Mouse (Mus musculus) thymus, postnatal 36 days (tissue): Measurements from ENCODE around the gene Brap.
"Not testable (repeated sequence)": the region's sequence is repeated elsewhere in the genome, so short reads cannot be mapped to it uniquely, and the experiment has no call there.

Source experiments
- DNase-seq, 2 experiments: peaks; one replicate each; pipeline ENCODE4 v3.0.0; 2022; ENCODE audit warnings: mixed read lengths in 2 of 2

The Brap gene

DNA sequence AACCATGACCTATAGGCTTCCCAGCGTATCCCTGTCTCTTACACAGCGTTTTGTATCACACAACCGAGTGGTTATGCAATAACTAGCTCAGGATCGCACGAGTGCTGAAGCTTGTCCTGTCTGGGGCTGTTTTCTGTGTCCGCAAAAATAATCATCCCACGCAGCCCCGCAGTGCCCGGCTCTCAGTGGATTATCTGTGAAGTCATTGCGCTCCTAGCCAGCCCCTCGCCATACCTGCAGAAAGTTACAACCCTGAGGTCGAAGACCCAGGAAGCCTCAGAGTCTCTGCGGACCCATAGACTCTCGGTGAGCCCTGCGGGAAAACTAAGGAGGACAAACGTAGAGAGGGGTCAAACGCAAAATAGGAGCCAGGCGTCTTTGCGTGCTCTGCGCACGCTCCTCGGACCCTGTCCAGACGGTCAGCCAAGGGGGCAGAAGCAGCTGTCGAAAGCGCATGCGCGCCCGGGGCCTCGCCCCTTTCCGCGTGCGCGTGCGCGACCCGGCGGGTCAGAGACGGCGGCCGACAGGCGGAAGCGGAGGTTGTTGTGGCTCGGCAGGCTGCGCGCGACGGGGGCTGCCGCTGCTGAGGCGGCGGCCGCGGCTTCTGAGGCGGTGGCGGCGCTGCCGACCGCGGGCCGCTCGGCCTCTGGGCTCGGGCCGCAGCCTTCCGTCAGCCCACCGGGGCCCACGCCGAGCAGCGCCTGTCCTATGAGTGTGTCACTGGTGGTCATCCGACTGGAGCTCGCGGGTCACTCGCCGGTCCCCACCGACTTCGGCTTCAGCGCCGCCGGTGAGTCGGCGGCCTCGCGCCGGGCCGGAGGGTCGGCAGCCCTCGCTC is at the start of gene Brap, which contains the start of gene Acad10:
TSS of gene Brap (plus strand) at position 505 of the 838 bp plus-strand sequence.
TSS of gene Acad10 (minus strand) at position 456 of the 838 bp plus-strand sequence.
- DNase-seq, result peak; percentile 93 to 94

DNA sequence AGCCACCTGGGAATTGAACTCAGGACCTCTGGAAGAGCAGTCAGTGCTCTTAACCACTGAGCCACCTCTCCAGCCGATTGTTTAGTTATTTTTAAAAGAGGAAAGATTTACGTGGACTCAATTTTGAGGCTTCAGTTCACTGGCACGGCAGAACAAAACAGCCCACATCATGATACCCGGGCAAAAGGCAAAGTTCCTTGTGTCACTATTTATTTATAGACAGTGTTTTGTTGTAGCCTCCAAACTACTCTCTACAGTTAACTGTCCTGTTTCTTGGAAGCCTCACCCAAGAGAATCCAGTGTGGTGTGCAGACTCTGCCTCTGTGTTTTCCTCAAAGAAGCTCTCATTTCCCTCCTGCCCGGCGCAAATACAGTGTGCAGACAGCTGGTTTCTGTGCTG is 48.3 kb upstream of the Brap start:
- DNase-seq, result no peak

DNA sequence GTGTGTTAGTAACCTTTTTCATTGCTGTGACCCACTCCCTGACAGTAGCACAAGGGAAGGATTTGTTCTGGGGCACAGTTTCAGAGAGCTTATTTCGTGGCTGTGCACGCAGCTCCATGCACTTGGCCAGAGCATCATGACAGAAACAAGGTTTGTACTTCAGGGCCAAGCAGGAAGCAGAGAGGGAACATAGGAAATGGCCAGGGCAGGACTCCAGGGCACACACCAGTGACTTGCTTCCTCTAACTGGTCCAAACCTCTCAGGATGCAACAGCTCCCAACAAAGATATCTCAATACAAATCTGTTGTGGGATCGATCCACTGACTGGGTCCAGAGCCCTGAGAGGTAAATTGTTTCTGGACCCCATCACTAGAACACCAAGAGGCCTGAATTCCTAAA is 45.4 kb upstream of the Brap start:
- not testable (repeated sequence) for DNase-seq

DNA sequence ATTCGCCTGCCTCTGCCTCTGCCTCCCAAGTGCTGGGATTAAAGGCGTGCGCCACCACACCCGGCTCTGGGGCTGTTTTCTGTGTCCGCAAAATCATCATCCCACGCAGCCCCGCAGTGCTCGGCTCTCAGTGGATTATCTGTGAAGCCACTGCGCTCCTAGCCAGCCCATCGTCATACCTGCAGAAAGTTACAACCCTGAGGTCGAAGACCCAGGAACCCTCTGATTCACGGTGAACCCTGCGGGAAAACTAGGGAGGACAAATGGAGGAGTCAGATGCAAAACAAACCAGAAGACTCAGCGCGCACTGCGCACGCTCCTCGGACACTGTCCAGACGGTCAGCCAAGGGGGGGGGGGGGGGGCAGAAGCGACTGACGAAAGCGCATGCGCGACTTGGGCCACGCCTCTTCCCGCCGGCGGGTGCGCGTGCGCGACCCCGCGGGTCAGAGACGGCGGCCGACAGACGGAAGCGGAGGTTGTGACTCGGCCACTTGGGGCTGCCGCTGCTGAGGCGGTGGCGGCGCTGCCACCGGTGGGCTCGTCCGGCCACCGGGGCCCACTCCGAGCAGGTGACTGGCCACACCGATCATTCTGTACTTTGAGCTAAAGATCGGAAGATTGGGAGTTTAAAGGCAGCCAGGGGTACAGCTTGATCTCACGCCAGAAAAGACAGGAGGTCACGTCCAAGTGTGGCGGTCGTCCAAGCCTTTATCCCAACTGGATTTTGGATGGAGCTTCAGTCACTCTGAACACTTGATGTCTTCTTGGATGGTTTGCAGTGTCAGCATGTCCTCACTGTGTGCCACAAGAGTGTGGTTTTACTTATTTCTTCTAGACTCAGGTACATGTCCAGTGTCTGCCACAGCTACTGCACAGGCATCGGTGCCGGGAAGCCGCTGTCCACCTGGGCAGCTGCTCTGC is 41.5 kb upstream of the Brap start, which contains the start of gene Acad12:
TSS of gene Acad12 (minus strand) at position 347 of the 922 bp plus-strand sequence.
- peak; percentile 77 to 80 for DNase-seq

DNA sequence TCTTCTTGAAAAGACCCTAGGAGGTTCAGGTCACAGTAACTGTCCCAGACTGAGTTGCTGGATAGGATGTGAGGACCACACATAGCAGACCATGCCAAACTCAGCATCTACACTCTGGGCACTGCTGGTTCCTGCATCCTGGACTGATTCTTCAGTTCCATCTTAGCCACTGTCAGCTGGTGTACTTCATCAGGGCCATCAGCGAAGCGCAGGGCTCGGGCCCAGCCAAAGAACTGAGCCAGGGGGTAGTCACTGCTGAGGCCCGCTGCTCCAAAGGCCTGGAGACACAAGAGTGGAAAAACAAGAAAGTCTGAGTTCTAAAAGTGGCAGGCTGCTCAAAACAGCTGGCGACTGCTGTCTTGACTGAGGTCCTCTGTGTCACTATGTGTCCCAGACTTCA is 39.3 kb upstream of the Brap start:
- DNase-seq, result no peak

DNA sequence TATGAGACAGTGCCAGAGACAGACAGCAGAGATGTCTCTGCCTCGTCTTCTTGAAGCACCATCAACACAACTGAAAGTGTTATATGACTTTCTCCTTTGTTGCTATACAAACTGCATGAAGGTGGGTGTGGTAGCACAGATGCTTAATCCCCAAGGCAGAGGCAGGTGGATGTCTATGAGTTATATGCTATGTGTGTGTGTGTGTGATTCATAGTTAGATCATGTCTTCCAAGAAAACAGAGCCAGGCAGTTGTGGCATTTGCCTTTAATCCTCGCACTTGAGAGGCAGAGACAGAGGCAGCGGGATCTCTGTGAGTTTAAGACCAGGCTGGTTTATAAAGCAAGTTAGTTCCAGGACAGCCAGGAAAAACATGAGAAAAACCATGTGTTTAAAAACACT is 37.1 kb upstream of the Brap start:
- DNase-seq, result no peak

DNA sequence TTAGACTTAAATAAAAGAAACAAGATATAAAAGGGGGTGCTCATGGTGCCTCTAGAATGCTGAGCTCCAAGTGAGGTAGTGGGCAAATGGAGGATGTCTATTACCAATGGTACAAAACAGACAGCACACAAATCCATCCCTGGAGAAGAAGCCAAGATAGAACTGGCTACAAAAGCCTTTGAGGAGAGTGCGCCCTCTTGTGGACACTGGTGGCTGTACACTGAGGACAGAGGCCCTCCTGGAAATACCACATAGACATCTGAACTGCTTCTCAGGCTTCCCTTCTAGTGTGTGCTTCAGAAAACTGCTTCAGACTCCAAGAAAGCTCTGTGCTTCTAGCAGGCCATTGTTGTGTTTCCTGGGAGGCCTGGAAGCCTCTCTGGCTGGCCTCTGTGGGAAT is 32.5 kb upstream of the Brap start:
- peak; percentile 67 to 74 for DNase-seq

DNA sequence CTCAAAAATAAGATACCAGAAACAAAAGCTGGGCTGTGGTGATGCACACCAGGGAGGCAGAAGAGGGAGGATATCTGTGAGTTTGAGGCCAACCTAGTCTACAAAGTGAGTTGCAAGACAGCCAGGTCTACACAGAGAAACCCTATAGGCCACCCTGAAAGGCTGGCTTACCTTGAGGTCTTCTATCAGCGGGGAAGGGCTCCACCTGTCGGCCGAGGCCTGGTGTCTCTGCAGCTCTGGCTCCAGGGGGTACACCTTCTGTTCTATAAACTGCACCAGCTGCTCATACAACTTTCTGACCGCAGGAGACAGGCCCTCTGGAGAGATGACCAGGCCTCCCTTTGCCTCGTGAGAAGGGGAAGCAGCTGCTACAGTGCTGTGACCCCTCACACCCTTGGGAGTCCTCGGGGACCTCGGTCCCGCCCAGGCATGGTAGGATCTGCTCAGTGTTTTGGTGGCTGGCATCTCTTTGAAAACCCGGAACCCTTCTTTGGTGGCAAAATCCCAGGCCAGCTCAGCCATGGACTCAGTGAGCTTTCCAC is 29.2 kb upstream of the Brap start:
- DNase-seq, result peak; percentile 20 to 21

DNA sequence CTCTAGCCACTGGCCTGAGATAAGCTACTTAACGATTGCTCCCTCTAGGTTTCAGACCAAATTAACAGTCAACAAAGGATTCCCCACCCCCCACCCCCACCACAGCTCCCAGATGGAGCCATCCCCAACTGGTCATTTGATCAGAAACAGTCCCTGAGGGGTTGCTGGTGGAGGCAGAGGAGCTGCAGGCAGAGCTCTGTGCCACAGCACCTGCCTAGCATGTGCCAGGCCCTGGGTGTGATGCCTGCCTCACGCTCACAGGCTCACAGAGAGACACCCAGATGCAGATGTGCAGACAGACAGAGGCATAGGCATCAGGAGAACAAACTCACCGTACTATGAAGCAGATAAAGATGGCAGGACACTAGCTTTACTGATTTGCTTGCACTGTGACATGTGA is 27.6 kb upstream of the Brap start:
- DNase-seq, result no peak

DNA sequence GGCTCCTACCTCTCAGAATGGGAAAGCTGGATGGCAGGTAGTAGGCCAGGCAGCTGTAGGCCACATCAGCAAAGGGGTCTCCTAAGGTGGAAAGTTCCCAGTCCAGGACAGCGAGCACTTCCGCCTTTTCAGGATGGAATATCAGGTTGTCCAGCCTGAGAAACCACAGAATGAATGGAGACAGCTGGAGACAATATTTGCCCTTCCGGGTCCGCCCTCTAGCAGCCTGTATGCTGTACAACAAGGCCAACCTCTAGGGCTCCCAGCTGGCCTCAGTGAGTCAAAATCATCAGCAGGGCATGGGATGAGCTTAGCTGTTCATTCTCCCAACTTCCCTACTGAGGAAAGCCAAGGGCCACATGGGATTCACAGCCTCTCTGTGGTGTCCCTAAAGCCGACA is 25.7 kb upstream of the Brap start:
- DNase-seq, result no peak

DNA sequence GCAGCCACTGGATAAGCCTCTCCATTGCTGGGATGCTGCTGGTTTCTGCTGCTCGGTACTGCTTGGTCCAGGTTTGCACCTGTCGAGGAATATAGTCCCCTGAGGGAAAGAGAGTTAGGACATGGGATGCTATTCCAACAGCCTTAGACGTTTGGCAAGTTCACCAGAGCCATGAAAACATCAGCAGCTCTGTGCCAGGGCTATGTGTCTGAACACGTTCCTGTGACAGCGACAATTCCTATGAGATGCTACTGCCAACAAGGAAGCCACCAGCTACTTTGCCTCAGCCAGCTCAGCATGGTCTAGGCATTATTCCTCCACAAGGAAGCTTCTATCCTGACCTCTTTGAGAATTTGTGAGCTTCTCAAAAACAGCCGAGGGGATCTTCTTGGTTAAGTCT is 23.1 kb upstream of the Brap start:
- DNase-seq, result no peak

DNA sequence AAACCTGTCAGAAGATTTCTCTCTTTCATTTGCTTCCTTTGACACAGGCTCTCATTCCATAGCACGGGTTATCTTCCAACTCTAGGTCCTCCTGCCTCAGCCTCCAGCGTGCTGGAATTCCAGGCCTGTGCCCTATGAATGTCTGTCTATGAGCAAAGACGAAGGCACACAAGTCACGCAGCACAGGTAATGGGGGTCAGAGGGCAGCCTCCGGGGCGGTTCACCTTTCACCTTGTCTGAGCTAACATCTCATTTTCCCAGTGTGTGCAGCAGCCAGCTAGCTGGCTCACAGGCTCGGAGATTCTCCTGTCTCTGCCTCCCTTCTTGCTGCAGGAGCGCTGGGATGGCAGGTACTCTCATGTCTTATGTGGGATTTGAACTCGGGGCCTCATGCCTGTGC is 20.8 kb upstream of the Brap start:
- no peak for DNase-seq

DNA sequence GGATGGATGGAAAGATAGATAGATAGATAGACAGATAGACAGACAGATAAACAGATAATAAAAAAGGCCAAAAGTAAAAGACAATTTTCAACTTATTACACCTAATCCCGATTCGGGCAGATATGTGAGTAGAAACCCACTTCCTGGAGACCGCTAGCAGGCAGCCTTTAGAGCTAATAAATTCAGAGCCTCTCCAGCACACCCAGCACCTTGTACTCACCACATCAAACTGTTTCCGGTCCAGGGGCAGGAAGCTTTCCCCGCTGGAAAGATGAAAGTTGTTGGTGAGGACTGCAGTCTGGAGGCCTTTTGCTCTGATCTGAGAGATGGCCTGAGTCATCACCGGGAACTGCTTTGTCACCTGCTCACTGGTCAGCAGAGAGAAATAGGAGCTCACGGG is 11.2 kb upstream of the Brap start:
- no peak for DNase-seq

DNA sequence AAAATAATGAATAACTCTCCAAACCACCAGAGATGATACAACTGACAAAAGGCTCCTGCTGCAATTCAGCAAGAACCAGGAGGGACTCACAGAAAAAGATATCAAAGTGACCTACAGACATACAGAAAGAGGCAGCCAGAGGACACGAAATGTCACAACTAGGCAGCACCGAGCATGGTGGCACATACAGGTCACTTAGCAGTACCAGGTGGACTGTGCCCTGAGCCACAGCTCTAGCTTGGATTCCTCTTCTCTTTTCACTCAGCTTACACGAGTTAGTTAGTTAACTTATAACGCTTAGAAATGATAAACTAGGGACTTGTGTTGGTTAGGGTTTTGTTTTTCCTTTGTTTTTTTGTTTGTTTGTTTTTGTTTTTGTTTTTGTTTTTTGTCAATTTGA is 5.8 kb upstream of the Brap start:
- DNase-seq, result no peak

DNA sequence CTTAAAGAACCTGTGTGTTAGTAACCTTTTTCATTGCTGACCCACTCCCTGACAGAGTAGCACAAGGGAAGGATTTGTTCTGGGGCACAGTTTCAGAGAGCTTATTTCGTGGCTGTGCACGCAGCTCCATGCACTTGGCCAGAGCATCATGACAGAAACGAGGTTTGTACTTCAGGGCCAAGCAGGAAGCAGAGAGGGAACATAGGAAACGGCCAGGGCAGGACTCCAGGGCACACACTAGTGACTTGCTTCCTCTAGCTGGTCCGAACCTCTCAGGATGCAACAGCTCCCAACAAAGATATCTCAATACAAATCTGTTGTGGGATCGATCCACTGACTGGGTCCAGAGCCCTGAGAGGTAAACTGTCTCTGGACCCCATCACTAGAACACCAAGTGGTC is 3.5 kb upstream of the Brap start:
- not testable (repeated sequence) for DNase-seq

DNA sequence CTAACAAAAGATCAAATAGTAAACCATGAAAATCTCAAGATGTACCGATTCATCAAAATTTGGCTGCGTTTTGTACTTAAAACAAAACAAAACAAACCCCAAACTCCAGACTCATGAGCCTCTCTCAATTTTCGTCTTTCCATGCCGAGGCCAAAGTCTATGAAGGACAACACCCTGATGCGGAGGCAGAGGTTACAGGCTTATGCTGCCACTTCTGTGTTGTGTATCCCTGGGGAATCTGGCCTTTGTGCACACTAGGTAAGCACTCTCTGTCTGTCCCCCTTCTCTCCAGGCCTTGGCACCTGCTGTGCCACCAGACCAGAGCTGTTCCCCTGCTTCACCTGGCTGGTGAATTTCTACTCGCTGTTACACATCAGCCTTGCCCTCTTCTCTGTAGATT is 2.7 kb upstream of the Brap start:
- not testable (repeated sequence) for DNase-seq

DNA sequence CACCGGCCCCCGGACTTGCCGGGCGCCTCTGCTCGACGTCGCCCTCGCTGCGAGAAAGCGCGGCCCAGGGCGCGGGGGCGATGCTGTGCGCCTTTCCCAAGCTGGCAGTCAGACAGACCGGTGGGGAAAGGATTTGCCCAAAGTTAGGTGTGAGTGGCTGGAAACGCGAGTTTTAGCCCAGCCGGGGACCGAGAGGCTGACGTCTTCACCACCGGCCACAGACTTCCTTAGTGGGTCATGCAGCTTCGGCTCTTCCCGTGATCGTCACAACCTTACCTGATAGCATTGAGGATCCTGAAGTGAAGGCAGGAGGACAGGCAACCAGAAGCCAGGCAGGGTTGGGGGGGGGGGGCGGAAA is 513 bp downstream of the Brap start:
- peak in 1 of 2 experiments; percentile 30 for DNase-seq

DNA sequence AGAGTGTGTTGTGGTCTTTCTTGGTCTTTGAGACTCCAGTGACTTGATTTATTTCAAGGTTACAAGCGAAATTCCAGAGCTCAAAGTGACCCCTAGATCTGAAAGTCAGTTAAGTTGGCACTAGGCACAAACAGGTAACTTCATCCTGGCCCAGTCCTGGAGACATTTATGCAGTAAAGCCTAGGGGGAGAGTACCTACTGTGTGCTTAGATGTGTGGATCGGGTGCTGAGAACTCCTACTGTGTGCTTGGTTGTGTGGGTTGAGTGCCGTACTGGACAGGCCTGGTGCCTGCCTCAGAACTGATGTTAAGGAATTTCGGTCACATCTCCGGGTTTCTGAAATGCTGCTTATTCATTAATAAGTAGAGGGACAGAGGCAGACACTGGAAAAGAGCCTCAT is 1.1 kb downstream of the Brap start:
- no peak for DNase-seq

DNA sequence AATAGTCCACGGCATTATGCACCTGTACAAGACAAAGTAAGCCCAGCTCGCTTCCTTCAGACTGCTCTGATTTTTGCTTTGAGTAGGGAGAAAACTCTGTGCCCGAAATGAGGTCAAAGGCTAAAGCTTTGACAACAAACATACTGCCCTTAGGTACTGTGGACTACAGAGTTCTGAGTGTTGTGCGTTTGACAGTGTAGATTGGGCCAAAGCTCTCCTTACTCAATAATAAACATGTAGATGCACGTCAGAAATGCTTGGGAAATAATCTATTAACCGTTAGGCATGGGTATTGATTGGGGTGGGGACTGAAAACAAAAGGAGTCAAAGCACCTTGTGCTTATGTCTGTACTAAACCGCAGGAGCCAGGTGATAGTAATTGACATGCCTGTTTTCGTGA is 3.1 kb downstream of the Brap start:
- no peak for DNase-seq

DNA sequence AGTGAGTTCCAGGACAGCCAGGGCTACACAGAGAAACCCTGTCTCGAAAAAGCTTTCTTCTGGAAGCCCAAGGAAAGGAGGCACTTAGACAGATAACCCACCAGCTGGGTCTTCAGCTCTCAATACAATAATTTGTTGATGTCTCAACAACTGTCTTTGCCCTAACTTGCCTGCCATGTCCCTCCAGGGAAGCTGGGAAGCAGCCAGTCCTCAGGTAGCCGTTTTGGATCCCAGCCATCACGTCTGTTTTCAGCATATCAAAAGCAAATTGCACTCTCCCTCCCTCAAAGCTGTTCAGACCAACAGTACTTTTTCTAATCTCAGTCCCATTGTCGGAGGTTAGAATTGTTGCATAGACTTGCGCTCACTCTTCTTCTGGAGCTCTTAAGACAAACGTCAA is 3.7 kb downstream of the Brap start:
- DNase-seq, result no peak

DNA sequence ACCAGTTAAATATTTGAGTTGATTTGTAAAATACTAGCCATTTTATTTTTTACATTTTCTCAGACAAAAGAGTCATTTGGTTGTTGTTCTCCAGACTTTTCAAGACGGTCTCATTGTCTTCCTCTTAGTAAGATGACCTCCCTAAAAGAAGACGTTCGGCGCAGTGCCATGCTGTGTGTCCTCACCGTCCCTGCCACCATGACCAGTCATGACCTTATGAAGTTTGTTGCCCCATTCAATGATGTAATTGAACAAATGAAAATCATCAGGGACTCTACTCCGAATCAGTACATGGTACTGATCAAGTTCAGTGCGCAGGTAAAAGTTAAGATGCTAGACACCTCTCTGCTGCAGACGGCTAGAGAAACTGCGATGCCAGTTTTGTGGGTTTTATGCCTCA is 4.6 kb downstream of the Brap start:
- no peak for DNase-seq

DNA sequence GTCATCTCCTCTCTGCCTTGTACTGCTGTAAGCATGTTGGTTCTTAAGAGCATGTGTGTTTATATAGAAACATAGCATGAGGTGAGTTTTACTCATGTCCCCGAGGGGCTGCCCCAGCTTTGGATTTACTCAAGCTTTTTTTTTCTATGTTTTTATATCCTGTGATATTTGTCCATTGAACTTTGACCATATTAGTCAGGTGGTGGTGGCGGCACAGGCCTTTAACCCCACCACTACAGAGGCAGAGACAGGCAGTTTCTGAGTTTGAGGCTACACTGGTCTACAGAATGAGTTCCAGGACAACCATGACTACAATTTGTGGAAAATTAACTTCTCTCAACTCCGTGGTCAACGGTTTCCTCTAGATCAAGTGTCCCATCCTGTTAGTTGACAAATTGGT is 6.7 kb downstream of the Brap start:
- no peak for DNase-seq

DNA sequence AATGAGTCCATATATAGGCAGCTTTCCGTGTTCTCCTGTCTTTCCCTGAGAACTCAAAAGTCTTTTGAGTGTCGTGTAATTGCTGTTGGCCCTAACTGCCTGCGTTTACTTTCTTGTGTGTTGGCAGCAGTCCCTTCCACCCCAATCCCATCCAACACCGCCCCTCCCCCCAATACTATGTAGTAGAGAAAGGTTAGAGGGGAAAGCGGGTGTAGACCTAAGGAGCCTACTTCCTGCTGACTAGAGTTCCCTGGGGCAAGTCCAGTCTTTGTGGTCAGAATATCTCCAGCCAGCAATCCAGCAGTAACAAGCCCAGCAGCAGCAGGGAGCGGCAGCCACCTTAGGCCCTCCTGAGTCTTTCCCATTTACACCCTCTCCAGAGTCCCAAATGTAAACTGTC is 8.0 kb downstream of the Brap start:
- no peak for DNase-seq

DNA sequence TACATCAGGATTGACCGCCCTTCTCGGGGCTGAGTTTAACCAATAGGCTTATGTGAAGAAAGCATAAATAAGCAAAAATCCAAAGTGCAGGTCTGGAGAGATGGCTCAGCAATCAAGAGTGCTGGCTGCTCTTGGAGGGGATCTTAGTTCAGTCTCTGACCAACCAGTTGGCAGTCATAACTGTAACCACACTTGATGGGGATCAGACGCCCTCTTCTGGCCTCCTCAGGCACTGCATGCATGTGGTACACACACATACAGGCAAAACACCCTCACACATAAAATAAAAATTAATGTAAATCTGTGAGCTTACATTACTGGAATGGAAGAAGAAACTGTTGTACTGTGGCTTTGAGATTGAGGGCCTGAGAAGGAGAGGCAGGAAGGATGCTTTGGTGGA is 10.0 kb downstream of the Brap start:
- peak; percentile 31 for DNase-seq
